Mouse (Mus musculus): ENCODE measurements around the gene Ell.
A peak's percentile ranks its signal among the peaks of the same experiment; 100 is the strongest.

The Ell gene

DNA sequence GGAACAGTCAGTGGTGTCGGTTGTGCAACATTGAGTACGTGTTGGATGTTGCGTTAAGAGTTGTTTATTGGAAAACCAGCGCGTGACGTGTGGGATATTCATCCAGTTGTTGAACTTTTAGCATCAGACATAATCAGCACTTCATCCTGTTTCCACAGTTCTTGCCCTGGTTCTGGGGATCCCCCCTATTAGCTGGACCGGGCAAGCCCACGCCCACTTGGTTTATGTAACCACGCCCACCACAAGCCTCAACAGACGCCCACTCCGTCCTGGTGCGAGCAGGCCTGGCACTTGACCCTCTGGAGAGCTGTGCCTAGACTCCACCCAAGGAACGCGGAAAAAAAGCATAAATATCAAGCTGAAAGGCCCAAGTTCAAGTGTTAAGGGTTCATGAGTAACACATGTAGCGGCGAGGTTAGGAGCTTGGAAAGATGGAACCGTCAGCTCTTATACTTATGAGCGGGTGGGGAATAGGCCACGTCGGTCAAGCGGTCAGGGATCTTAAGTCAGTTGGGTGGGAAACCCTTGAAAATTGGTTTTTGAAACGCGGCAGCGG, 1.2 kb upstream of the Ell start:
- DNase-seq (ENCODE audit: low spot score): peak; percentile 81

DNA sequence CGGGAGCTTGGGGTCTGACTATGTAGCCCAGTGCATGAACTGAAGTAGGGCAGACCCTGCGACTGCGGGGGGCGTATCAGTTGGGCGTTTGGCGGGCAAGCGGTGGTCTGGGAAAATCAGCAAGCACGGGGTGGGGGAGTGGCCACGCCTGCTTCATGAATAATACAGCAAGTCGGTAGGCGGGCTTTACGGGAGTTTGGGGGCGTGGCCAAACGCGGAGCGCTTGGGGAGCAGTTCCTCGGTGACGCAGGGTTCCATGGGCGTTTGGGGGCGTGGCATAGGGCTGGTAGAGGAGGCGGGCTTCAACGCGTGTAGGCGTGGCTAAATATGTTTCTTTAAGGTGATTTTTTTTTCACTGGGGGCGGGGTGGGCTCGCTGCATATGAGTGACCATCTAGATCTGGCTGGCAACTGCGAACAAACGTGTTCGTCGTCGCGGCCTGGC, 602 bp upstream of the Ell start:
- peak; percentile 100 for DNase-seq (ENCODE audit: low spot score)

DNA sequence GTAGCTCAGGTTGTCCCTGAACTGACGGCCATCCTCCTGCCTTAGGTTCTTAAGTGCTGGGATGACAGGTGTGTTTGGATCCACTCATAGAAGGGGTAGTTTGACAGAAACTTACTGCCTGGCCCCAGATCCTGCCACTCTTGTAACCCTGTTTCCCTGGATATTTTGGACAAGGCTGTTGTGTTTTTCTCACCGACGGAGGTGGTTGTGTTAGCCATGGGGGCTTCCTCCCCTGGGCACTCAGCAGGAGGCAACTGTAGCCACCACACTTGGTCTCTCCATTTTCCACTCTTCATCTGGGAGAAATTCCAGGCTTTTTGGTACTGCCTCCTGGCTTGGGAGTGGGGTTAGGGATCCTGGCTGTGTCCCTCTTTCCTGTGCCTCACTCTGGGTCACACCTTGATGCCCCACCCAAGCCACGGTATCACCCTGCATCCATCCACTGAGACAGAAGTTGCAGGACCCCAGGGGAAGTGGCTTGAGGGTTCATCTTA, 803 bp downstream of the Ell start:
- no peak for DNase-seq (ENCODE audit: low spot score)

DNA sequence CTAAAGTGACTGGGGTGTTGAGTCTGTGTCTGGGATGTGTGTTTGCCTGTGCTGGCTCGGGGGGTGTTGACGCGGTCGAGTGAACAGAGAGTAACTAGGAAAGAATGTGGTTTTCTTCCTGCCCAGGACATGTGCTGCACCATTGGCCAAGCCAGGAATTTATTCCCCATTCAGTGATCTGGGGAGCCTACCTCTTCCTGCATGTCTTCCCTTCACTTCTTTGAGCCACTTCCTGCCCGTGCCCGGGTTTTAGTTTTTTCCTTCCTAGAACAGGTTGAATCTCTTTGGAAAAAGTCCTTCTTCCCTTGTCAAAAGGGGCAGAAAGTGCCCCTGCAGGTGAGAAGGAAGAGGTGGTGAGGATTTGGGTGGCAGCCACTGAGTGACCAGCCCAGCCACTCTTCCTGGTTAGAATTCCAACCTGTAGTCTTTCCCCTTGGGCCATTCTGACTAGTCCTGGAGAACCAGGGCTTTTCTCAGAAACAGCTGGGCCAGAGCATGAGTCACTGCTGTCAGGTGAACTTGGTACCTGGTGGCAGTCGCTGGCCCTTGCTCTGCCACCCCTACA, 1.3 kb downstream of the Ell start:
- no peak for DNase-seq (ENCODE audit: low spot score)

DNA sequence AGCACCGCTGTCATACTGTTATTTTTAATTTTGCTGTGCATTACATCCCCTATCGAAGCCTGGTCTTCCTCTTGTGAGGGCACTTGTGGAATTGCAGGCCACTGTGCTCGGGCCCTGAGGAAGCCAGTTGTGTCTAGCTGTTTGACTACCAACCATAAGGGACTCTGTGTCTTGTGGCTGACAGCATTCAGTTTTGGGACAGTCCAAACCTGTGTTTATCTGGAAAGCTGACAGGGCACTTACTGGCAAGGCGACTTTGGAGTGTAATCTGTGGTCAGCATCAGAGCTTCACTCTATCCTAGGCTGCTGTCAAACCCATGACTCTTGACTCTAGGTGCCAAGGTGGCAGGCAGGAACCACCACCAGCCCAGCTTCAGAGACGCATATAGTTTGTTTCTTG, 1.8 kb downstream of the Ell start:
- no peak for DNase-seq (ENCODE audit: low spot score)

DNA sequence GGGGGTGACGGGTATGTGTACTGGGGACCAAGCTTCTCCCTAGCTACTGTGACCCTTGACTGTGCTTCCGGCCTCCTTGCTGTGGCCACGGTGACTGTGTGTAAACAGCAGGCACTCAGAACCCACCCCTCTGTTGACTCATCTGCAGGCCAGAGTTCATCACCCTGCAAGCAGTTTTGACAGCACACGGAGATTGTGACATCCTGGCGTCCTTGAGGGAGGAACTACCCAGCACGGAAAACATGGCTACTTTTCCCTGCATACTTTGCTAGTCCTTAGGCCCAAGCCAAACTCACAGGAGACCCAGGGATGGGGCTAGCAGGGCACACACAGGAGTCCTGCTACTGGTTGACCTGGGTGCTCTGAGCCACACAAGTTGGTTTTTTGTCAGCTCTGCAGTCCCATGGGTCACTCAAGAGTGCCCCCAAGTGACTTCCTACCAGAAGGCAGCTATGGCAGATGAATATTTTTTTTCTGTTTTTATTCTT, 5.0 kb downstream of the Ell start:
- DNase-seq (ENCODE audit: low spot score): no peak

DNA sequence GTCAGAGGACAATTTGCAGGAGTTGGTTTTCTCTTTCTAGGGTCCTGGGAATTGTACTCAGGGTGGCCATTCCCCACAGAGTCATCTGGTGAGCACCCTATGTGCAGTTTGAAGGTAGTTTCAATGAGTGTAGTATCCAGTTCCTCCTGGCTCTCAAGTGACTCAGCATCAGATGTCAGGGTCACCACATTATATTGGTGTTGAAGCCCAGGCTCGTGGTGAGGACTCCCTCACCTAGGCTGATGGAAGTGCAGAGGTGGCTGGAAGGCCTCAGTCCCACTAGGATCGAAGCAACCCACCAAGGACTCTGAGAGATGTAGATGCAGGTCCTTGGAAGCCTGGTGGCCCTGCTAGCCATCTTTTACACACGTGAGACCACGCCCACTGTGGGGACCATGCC, 7.2 kb downstream of the Ell start:
- DNase-seq (ENCODE audit: low spot score): no peak

DNA sequence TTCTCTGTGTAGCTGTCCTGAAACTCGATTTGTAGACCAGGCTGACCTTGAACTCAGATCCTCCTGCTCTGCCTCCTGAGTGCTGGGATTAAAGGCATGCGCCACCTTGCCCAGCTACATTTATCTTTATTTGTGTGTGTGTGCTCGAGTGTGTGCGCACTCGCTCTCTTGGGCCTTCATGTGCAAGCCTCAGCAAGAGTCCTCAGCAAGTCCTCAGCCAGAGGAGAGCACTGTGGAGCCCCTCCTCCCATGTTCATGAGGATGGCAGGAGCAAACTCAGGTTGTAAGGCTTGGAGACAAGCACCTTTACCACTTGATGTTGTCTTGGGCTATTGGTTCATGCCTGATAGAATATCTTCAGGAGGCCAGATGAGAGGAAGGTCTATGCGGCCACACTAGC, 8.5 kb downstream of the Ell start:
- no peak for DNase-seq (ENCODE audit: low spot score)

DNA sequence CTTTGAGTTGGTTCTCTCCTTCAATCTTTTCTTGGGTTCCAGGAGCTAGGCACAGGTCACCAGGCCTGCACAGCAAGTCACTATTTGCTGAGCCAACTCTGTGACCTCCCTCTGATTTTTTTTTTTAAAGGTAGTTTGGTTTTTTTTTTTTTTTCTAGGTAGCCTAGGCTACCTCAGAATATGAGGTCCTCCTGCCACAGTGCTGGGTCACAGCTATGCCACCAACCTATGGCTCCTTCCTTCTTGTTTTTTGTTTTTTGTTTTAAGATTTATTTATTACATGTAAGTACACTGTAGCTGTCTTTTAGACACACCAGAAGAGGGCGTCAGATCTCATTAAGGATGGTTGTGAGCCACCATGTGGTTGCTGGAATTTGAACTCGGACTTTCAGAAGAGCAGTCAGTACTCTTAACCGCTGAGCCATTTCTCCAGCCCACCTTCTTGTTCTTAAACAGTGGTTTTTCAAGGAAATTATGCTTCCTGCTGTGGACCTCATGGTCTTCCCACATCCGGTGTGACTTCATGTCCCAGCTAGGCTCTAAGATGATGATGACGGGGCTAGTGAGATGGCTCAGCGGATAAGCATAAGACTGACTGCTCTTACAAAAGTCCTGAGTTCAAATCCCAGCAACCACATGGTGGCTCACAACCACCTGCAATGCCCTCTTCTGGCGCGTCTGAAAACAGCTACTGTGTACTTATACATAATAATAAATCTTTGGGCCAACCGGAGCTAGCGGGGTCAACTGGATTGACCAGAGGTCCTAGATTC, 10.3 kb downstream of the Ell start:
- DNase-seq (ENCODE audit: low spot score): no peak

DNA sequence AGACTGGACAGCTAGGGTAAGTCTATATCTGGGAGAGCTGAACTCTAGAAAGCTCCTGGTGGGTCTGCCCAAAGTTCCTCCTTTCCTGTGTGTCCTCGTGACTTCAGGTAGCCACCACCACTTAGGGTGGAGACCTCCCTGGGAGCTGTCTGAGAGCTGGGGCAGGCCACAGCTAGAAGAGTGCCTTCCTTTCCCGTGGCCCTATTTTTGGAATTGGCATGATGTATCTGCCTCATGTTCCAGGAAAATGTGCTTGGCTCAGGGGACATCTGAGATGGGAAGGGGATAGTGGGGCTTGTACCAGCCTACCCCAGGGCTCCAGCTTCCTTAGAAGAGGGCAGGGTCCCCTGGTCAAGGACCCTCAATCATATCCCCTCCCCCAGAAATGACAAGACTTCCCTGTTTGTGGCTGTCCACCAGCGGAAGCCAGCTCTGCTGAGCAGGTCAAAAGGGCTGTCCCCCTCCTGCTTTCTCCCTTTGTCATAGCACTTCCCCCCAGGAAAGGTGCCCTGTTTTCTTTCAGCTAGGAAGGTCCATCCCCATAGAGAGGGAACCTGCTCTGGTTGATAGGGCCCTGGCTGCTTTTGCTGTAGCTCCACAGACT, 12.4 kb downstream of the Ell start:
- DNase-seq (ENCODE audit: low spot score): no peak

DNA sequence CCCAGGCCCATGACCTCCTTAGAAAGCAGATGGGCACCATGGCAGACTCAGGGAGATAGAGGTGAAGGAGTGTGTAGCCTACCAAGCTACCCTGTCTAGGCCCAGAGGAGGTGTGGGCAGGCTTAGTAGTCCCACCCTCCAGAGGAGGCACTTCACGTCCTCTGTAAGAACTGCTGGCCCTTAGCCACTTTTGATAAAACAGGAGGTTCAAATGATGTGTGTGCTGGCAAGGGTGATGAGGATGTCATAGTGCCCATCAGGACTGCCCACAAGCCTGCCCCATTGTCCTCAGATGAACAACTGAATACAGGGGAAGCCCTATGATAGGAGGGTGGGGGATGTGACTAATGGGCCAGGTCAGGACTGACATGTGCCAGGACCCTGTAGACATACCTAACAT, 13.6 kb downstream of the Ell start:
- no peak for DNase-seq (ENCODE audit: low spot score)

DNA sequence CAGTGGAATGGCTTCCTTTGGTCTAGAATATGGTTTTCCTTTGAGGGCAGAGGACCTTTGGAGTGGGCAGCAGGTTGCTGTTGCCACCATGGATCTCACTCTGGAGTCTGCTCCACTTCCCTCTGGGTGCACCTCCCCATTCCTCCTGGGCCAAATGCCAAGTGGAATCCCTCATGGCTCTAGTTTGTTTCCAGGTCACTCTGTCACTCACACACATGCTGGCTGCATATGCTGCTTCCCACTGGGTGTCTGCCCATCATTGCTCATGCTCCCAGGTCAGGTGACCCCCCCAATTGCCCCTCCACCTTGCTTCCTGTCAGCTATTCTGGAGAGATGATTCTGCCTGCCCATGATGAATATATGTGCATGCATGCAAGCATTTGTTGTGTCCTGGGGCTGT, 14.5 kb downstream of the Ell start:
- no peak for DNase-seq (ENCODE audit: low spot score)

DNA sequence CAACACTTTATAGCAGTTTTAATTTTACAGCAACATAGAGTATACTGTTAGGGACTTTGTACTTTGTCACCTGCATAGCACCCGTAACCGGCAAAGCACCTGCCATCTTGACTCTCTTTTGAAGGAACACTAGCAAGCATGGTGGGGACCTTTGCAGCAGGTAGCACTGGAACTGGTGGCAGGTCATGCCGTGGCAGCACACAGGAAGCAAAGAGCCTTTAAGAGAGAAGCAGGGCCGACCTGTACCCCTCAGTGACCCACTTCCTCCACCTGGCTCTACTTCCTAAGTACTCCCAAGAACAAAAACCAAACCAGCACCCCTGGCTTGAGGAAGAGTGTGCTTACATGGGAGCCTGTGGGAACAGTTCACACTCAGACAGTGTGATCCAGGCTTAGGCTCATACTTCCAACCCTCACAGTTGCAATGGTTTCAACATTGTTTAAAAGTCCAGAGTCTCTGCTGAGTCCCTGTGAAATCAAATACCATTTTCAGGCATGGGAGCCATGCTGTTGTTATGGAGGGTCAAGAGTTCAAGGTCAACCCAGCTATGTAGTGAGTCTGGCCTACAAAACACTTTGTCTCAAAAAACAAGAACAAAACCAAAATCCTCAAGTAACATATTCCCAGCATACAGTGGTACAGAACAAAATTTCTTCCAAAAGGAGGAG, 16.0 kb downstream of the Ell start:
- no peak for DNase-seq (ENCODE audit: low spot score)

DNA sequence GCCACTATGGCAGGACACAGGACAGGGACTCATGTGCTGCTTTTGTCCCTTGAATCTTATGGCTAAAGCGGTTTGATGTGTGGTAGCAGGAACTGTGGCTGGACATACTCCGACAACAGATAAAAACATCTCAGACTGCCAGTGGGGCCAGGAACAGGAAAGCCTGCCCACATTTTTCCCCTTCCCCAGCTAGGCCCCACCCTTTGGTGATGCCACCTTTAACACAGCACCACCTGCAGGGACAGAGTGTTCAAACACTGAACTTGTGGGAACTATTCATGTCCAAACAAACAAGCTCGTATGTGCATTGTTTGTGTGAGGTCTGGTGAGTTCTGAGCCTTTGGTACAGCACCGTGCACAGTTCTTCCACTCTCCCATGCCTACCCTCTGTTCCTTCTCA, 19.1 kb downstream of the Ell start:
- no peak for DNase-seq (ENCODE audit: low spot score)

DNA sequence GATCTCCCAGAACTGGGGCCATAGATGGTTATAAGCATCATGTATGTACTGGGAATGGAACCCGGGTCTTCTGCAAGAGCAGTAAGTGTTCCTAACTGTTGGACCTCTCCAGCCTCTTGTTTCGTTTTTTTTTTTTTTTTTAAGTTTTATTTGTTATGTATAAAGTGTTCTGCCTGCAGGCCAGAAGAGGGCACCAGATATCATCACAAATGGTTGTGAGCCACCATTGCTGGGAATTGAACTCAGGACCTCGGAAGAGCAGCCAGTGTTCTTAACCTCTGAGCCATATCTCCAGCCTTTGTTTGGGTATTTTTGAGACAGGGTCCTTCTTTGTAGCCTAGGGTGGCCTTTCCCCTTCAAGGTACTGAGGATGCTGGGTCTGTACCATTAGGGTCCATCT, 19.7 kb downstream of the Ell start:
- DNase-seq (ENCODE audit: low spot score): no peak

DNA sequence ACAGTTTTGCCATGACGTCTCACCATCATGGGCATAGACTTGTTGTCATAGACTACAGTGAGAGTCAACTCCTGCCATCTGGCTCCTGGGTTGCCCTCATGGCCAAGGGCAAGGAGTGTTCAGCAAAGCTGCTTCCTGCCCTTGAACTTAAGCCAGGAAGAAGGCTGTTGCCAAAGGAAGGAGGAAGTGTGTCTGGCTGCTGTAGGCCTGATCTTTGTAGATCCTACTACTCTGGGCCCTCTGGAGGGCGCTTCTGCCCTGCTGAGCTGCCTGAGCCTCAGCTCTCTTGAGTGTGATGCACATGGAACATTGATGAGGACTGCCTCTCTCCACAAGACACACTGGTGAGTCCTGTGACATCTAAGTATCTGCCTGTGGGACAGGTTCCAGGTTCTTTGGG, 20.8 kb downstream of the Ell start:
- DNase-seq (ENCODE audit: low spot score): peak; percentile 79

DNA sequence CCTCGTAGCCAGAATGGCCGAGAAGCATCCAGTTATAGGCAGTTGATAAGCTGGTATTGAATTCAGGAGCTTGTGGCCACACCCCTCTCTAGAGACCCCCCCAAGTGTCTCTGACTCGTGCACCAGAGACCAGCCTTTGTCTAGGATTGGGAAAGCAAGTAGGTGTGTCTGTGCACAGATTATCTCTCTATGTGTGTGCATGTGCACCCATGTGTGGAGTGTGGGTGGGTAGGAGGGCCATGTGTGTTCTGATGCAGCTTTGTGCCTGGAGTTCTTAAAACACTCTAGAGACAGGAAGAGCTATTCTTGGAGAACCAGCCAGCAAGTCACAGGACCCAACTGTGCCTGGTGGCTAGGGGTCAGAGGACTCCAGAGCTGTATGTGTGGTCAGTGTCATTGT, 21.3 kb downstream of the Ell start:
- no peak for DNase-seq (ENCODE audit: low spot score)

DNA sequence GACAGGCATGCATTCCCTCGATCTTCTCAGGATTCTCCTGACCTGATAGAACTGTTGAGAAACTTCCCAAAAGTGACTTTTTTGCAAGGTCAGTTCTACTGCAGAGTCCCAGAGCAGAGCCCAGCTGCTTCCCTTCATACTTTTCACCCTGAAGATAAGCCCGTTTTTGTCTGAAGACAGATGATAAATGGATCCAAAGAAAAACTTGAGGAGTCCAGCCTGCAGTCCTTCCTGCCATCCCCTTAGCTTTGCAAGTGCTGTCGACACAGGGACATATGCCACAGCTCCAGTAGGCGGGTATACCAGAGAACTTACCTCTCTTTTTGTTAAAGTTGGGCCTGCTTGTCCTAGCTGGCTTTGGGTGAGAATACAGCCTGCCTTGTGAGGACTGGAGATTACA, 22.1 kb downstream of the Ell start:
- no peak for DNase-seq (ENCODE audit: low spot score)

DNA sequence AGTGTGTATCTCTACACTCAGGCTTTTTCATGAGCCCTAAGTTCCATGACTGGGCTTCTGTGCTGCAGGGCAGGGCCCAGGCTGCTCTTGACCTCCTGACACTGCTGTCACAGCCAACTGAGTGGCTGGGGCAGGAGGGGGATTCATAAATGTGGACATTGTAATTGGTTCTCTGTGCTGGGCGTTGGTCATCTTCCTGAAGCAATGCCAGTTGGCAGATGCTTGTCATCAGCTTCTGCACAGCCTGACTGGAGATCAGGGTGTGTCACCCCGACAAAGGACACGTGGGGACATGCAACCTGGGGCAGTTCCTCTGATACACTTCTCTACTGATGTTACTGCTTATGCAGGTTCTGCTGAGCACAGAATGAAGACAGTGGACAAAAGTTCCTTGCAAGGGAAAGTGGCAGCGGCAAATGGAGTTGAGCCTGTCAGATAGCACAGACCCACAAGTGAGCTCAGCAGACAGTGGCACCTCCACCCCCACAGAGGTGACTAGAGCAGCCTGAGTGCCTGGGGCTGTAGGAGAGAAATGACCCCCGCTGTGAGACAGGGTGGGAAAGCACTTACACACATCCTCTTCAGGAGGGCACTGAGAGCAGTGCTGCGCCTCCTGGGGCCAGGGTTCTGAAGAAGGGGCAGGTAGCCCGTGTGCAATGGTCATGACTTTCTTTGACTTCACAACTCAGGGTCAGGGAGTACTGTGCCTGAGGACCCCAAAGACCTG, 22.7 kb downstream of the Ell start:
- DNase-seq (ENCODE audit: low spot score): peak; percentile 72

DNA sequence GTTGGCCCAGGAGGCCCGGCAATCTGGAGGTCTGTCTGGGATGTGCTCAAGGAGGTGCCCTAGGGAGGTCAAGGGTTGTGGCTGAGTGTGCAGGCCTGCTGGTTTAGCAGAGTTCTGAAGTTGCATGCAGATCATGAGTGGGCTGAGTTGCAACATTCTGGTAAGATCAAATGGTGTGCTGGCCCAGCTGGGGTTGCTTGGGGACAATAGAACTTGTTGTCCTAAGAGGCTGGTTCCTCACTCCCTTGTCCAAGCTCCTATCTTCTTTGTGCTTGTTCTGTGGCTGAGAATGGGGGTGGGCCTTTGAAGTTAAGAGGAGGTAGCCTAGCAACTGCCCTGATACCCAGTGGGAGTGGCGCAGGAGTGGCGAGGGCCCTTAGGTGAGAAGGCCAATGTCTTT, 23.5 kb downstream of the Ell start:
- DNase-seq (ENCODE audit: low spot score): peak; percentile 81

DNA sequence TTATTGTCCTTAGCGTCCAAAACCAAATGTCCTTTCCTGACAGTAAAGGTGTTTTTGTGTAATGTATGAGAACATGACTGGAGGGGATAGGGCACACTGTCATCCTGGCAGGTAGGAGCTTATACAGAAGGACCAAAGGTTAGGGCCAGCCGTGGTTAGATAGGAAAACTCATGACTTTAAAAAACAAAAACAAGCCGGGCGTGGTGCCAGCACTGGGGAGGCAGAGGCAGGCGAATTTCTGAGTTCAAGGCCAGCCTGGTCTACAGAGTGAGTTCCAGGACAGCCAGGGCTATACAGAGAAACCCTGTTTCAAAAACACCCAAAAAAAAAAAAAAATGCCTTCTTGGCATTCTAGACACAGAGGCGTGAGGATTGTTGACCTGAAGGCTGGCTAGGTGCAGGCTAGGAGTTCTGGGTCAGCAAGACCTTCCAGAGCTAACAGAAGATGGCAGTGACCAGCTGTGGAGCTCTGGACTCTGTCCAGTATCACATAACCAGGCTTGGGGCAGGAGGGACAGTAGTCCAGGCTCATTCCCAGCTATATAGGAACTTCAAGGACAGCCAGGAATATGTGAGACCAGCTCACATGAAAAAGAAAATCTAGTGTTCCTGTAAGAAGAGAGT, 24.6 kb downstream of the Ell start:
- DNase-seq (ENCODE audit: low spot score): no peak

Data from testis, postnatal 14 days (tissue).